Mouse (Mus musculus): Measurements from ENCODE around the gene Smad3. TPM values are rescaled to one million over a fixed set of nuclear protein-coding genes. Genes with fewer than 3 reads are reported as not detected.

Gene Smad3
- total and polyA plus RNA-seq, 3 experiments: 7.5 to 10.2 TPM; not detected in 1

- Histone ChIP-seq H3K79me2 (ENCODE audit: control insufficient read depth, insufficient read depth, low read length, poor library complexity) (peaks cover 8% of the 10 kb centered on the region), H3K9me3 (replicated peaks; ENCODE audit: insufficient read depth, low read length) (no peaks in the 10 kb centered on the region), H3K27me3 (ENCODE audit: control insufficient read depth in 1 of 2, insufficient read depth in 2 of 2, low read length in 2 of 2) (no peaks in the 10 kb centered on the region), H3K4me1 (ENCODE audit: control insufficient read depth in 1 of 2, insufficient read depth in 2 of 2, low read length in 2 of 2) (no peaks in the 10 kb centered on the region; a peak in 1 of 4 replicates), H3K4me3 (ENCODE audit: control insufficient read depth in 1 of 2, insufficient read depth in 1 of 2, low read depth in 2 of 2, low read length in 2 of 2) (no peak overlapping the region), H3K9ac (ENCODE audit: control insufficient read depth, low read depth, low read length, poor library complexity, severe bottlenecking) (no peak overlapping the region), H3K36me3 (ENCODE audit: control insufficient read depth in 1 of 2, insufficient read depth in 2 of 2, low read length in 2 of 2) (no peaks in the 10 kb centered on the region), H3K27ac (ENCODE audit: control insufficient read depth, low read depth, low read length) (no peak overlapping the region)
- no peak for DNase-seq (ENCODE audit: low read depth, low spot score)
- TF ChIP-seq MEF2A (IDR thresholded peaks at IDR 0.05; ENCODE audit: extremely low read depth, insufficient replicate concordance, low read depth, low read length, poor library complexity, severe bottlenecking): no peak
Measured at GRCm38 (mm10) chr9:63754039-63754438, 3.8 kb downstream of the Smad3 start.

- H3K4me1 ChIP-seq (ENCODE audit: control insufficient read depth in 1 of 2, insufficient read depth in 2 of 2, low read length in 2 of 2): peaks cover under 1% of the 10 kb centered on the region in 2 experiments; a peak in 3 of 4 replicates
- H3K27ac ChIP-seq (ENCODE audit: control insufficient read depth, low read depth, low read length): no peak overlapping the region
- no peaks in the 10 kb centered on the region for H3K9me3 ChIP-seq (replicated peaks; ENCODE audit: insufficient read depth, low read length)
- TF ChIP-seq USF1 (IDR thresholded peaks at IDR 0.05; ENCODE audit: low read depth, low read length): no peak
- H3K79me2 ChIP-seq (ENCODE audit: control insufficient read depth, insufficient read depth, low read length, poor library complexity): peaks cover 8% of the 10 kb centered on the region
- H3K9ac ChIP-seq (ENCODE audit: control insufficient read depth, low read depth, low read length, poor library complexity, severe bottlenecking): no peak overlapping the region
- peaks cover 0 to under 1% of the 10 kb centered on the region in 2 experiments; a peak in 2 of 4 replicates for H3K36me3 ChIP-seq (ENCODE audit: control insufficient read depth in 1 of 2, insufficient read depth in 2 of 2, low read length in 2 of 2)
- no peak overlapping the region for H3K4me3 ChIP-seq (ENCODE audit: control insufficient read depth in 1 of 2, insufficient read depth in 1 of 2, low read depth in 2 of 2, low read length in 2 of 2)
- no peaks in the 10 kb centered on the region for H3K27me3 ChIP-seq (ENCODE audit: control insufficient read depth in 1 of 2, insufficient read depth in 2 of 2, low read length in 2 of 2)
- no peak for DNase-seq (ENCODE audit: low read depth, low spot score)
Measured at GRCm38 (mm10) chr9:63753359-63753758, 4.4 kb downstream of the Smad3 start.

- Histone ChIP-seq H3K9ac (ENCODE audit: control insufficient read depth, low read depth, low read length, poor library complexity, severe bottlenecking) (no peak overlapping the region), H3K4me1 (ENCODE audit: control insufficient read depth in 1 of 2, insufficient read depth in 2 of 2, low read length in 2 of 2) (peaks cover 5 to 8% of the 10 kb centered on the region in 2 experiments; a peak in 3 of 4 replicates), H3K79me2 (ENCODE audit: control insufficient read depth, insufficient read depth, low read length, poor library complexity) (peaks cover 9% of the 10 kb centered on the region)
Measured at GRCm38 (mm10) chr9:63752576-63752975, 5.2 kb downstream of the Smad3 start.

GRCm38 (mm10) chr9:63751325-63751724 lies 6.5 kb downstream of the Smad3 start:
- Histone ChIP-seq H3K27me3 (ENCODE audit: control insufficient read depth in 1 of 2, insufficient read depth in 2 of 2, low read length in 2 of 2) (no peaks in the 10 kb centered on the region), H3K9me3 (replicated peaks; ENCODE audit: insufficient read depth, low read length) (no peaks in the 10 kb centered on the region), H3K27ac (ENCODE audit: control insufficient read depth, low read depth, low read length) (no peak overlapping the region), H3K36me3 (ENCODE audit: control insufficient read depth in 1 of 2, insufficient read depth in 2 of 2, low read length in 2 of 2) (peaks cover 0 to 21% of the 10 kb centered on the region in 2 experiments; a peak in 2 of 4 replicates), H3K4me3 (ENCODE audit: control insufficient read depth in 1 of 2, insufficient read depth in 1 of 2, low read depth in 2 of 2, low read length in 2 of 2) (no peak overlapping the region), H3K79me2 (ENCODE audit: control insufficient read depth, insufficient read depth, low read length, poor library complexity) (peaks cover 4% of the 10 kb centered on the region; the same call in 1 of the 2 replicates), H3K4me1 (ENCODE audit: control insufficient read depth in 1 of 2, insufficient read depth in 2 of 2, low read length in 2 of 2) (peaks cover 8 to 21% of the 10 kb centered on the region in 2 experiments), H3K9ac (ENCODE audit: control insufficient read depth, low read depth, low read length, poor library complexity, severe bottlenecking) (no peak overlapping the region)
- no peak for DNase-seq (ENCODE audit: low read depth, low spot score)
- TF ChIP-seq SIN3A (IDR thresholded peaks at IDR 0.05; ENCODE audit: low read length) (no peak), MYB (IDR thresholded peaks at IDR 0.05; ENCODE audit: low read depth, low read length) (no peak), UBTF (IDR thresholded peaks at IDR 0.05; ENCODE audit: borderline replicate concordance, insufficient read depth, low read depth, low read length) (no peak), KAT2A (conservative IDR thresholded peaks at IDR 0.05; ENCODE audit: low read depth, low read length) (no peak), ZKSCAN1 (IDR thresholded peaks at IDR 0.05; ENCODE audit: low read depth, low read length) (no peak), POLR2AphosphoS5 (IDR thresholded peaks at IDR 0.05; ENCODE audit: borderline replicate concordance, low read depth, low read length) (no peak), MAZ (IDR thresholded peaks at IDR 0.05; ENCODE audit: low read depth, low read length) (no peak), MAFK (IDR thresholded peaks at IDR 0.05; ENCODE audit: borderline replicate concordance, low read depth, low read length) (no peak), CTCF (IDR thresholded peaks at IDR 0.05 in 2 of 3, conservative IDR thresholded peaks at IDR 0.05 in 1 of 3; ENCODE audit: control insufficient read depth in 1 of 3, insufficient read depth in 1 of 3, low read depth in 2 of 3, low read length in 3 of 3, poor library complexity in 1 of 3, severe bottlenecking in 1 of 3) (no peak), GABPA (IDR thresholded peaks at IDR 0.05; ENCODE audit: low read depth, low read length) (no peak), MEF2A (IDR thresholded peaks at IDR 0.05; ENCODE audit: extremely low read depth, insufficient replicate concordance, low read depth, low read length, poor library complexity, severe bottlenecking) (no peak), POLR2AphosphoS2 (IDR thresholded peaks at IDR 0.05; ENCODE audit: low read length) (no peak), TAL1 (IDR thresholded peaks at IDR 0.05; ENCODE audit: low read length) (no peak)

More at GRCm38 (mm10) chr9:63752576-63752975, 5.2 kb downstream of the Smad3 start:
- peaks cover 0 to 8% of the 10 kb centered on the region in 2 experiments; a peak in 2 of 4 replicates for H3K36me3 ChIP-seq (ENCODE audit: control insufficient read depth in 1 of 2, insufficient read depth in 2 of 2, low read length in 2 of 2)
- DNase-seq (ENCODE audit: low read depth, low spot score): no peak
- H3K27me3 ChIP-seq (ENCODE audit: control insufficient read depth in 1 of 2, insufficient read depth in 2 of 2, low read length in 2 of 2): no peaks in the 10 kb centered on the region
- no peak overlapping the region for H3K4me3 ChIP-seq (ENCODE audit: control insufficient read depth in 1 of 2, insufficient read depth in 1 of 2, low read depth in 2 of 2, low read length in 2 of 2)
- TF ChIP-seq TCF12 (IDR thresholded peaks at IDR 0.05; ENCODE audit: low read depth, low read length): no peak
- no peak for TF ChIP-seq MYC (IDR thresholded peaks at IDR 0.05; ENCODE audit: low read depth, low read length)
- TF ChIP-seq RCOR1 (IDR thresholded peaks at IDR 0.05; ENCODE audit: low read depth, low read length): no peak
- no peak for TF ChIP-seq MAX (IDR thresholded peaks at IDR 0.05; ENCODE audit: low read length)
- TF ChIP-seq SMC3 (IDR thresholded peaks at IDR 0.05; ENCODE audit: low read depth, low read length): no peak
- TF ChIP-seq RAD21 (IDR thresholded peaks at IDR 0.05; ENCODE audit: low read depth, low read length): no peak
- no peak for TF ChIP-seq MEF2A (IDR thresholded peaks at IDR 0.05; ENCODE audit: extremely low read depth, insufficient replicate concordance, low read depth, low read length, poor library complexity, severe bottlenecking)
- no peak for TF ChIP-seq MXI1 (IDR thresholded peaks at IDR 0.05; ENCODE audit: low read depth, low read length)
- no peak for TF ChIP-seq NELFE (IDR thresholded peaks at IDR 0.05; ENCODE audit: low read depth, low read length)
- TF ChIP-seq TBP (IDR thresholded peaks at IDR 0.05; ENCODE audit: low read depth, low read length): no peak
- H3K9me3 ChIP-seq (replicated peaks; ENCODE audit: insufficient read depth, low read length): no peaks in the 10 kb centered on the region
- H3K27ac ChIP-seq (ENCODE audit: control insufficient read depth, low read depth, low read length): no peak overlapping the region
